Mouse (Mus musculus): ENCODE measurements around the gene Cdc34.

DNA sequence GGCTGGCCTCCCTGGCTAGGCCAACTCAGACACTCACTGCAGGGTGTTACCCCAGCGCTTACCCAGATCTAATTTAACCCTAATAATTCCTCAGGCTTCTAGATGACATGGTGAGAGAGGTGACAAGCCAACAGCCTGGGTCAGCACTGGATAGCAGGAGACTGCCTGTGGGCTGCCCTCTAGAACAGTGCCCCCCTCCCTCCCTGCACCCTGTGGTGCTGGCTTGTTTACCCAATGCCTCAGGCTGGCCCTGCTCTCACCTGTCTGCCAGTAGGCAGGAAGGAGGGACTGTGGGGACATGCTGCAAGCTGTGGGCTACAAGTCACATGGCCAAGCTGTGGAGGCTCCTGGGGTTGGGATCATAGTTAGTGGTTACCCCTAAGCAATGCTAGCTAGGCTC lies 25.2 kb downstream of the Cdc34 start:
- TF ChIP-seq CTCF (IDR thresholded peaks at IDR 0.05; ENCODE audit: low read depth) (no peak), EP300 (IDR thresholded peaks at IDR 0.05; ENCODE audit: low read depth) (no peak)
